Mouse (Mus musculus): ENCODE measurements around the gene Oas1h.
A peak's percentile ranks its signal among the peaks of the same experiment; 100 is the strongest.
"Not testable (repeated sequence)": the region's sequence is repeated elsewhere in the genome, so short reads cannot be mapped to it uniquely, and the experiment has no call there.

Gene Oas1h

DNA sequence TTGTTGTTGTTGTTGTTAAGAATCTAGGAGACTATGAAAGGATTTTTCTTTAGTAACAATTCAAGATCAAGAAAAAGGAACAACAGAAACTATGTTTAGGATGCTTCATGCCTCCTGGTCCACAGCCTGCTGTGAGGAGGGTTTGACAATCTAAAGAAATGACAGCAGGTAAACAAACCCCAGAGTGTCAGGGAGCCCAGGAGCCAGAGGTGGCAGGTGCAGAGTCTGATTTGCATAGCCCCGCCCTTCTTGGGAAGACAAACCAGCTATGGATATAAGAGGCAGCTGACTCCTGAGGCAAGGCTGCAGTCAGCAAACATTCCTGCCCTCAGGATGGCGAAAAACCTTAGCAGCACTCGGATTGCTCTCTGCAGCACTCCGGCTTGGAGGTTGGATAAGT is at the start of gene Oas1h:
TSS of gene Oas1h (plus strand) at position 301 of the 400 bp plus-strand sequence.
- DNase-seq, result no peak

DNA sequence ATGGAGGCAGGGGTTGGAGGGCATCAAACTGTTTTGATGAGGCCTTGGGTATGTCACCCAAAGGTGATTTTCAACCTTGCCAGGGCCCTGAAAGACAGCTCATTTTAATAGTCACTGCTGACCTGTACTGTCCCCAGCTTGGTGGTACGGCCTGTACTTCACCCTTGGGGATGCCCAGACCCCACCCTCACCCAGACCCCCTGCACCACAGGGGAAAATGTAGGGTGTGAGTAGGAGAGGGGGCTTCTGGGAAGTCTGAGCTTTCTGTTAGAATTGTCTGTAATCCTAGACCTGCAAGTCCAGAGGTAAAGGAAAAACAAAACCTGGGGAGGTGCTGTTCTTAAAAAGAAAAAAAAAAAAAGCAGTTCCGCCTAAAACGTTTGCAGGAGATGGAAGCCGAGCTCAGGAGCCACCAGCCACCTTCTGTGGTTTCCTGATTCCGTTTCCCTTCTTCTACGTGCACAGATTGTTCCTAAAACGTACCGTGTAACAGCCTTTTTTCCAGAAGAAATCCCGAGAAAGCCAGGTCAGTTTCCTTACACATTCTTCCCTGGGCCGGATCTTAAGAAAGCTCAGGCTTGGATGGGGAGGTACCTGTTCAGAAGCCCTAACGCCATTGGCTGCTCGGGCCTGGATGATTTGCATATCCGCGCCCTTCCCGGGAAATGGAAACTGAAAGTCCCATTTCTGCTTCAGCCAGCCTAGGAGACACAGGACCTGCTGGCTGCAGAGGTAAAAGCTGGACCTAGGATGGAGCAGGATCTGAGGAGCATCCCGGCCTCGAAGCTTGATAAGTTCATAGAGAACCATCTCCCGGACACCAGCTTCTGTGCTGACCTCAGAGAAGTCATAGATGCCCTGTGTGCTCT is 49.0 kb upstream of the Oas1h start, which contains the start of gene Oas1c:
TSS of gene Oas1c (minus strand) at position 564 of the 869 bp plus-strand sequence.
- DNase-seq, result peak; percentile 67

DNA sequence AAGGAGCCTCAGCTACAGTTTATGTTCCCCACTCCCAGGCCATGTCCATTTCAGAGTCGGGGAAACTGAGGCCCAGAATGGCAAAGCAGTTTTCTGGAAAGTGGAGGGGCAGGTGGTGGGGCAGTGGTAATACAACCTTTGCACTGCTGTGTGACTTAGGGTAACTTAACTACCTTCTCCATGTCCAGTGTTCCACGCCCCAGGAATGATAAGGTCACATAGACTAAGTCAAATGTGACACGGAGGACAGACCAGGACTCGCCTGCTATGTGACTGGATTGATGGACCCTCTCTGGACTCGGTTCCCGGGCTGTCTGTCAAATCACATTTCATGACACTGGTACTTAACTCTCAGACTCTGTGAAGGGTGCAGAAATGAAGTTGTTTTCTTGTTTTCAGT is 48.2 kb upstream of the Oas1h start:
- no peak for DNase-seq

DNA sequence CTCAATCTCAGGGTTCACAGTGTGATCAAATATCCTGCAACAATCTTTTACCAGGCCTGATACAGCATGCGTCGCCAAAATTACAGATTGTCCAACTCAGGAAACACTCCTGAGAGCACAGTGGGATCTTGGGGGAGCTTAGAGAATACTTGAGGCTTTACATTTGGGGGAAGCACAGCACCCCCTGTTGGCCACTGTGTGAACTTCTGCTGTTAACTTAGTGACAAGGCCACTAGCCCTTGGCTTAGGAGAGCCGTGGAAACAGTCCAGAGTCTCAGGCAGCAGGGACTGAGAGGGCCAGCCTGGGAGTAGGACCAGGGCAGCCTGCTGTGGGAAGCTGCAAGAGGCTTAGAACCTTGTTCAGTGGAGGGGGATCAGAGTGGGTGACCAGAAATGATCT is 45.3 kb upstream of the Oas1h start:
- DNase-seq, result no peak

DNA sequence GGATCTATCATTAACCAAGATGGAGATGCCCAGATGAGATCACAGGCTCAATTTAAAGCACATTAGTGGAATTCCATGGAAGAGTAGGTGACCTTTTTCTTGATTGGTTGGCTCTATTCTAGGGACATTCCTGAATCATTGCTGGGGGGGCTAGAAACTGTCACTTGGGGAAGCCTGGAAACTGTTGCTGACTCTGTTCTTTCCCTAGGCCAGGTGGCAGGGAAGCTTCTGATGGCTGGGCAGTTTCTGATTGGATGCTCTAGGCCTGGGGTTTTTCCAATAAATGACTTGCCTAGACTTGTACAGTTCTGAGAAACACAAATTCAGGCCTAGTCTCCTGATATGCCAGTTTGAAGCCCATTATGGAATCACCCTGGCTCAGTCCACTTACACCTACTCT is 42.2 kb upstream of the Oas1h start:
- DNase-seq, result no peak

DNA sequence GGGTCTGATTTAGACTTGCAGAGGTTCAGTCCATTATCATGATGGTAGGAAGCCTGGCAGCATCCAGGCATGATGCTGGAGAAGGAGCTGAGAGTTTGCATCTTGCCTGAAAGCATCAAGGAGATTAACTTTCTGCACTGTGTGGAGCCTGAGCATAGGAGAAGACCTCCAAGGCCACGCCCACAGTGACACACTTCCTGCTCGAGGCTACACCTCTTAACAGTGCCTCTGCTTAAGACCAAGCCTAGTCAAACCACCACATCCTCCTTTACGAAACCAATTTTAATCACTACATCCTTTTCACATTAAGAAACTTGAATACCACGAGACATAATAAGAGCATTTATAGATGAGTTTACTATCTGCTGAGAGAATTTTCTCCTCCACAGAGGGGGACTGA is 30.2 kb upstream of the Oas1h start:
- DNase-seq, result no peak

DNA sequence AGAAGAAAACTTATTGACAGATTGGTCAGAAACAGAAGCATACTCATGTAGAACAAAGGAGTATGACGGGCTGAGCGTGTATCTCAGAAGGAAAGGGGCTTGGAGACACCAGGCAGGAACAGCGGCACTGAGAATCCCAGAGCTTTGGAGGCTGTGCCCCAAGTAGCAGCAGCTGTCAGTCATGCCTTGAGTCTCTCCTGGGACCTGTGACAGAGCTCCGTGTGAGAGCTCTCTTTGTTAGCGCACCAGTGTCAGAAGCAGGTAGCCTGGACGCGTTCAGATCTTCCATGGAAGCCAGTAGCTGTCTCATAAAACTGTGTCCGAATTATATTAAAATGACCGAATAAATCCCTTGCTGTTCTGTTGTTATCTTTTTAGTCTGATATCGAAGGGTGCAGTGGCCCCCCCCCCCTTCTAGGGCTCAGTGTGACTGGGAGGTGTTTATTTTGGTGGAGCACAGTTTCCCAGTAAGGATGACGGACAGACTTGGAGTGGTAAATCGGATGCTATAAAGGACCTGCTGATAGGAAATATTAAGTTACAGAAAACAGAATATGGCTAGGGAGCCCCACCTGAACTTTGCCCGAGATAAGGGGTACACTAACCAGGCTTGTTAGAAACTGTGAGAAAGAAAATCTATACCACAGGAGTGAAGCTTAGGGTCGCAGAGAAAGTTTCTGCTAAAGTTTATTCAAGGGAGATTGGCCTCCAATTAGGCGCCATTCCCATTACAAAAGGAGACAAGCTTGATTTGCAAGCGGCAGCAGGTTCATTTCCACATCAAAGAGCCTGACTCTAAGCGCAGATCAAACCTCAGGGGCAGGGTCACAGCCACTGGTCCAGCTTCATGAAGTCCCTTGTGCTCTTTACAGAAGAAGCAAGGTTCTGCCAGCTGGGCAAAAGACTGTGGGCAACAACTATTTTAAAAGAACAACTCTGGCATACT is 27.6 kb upstream of the Oas1h start:
- DNase-seq, result no peak

DNA sequence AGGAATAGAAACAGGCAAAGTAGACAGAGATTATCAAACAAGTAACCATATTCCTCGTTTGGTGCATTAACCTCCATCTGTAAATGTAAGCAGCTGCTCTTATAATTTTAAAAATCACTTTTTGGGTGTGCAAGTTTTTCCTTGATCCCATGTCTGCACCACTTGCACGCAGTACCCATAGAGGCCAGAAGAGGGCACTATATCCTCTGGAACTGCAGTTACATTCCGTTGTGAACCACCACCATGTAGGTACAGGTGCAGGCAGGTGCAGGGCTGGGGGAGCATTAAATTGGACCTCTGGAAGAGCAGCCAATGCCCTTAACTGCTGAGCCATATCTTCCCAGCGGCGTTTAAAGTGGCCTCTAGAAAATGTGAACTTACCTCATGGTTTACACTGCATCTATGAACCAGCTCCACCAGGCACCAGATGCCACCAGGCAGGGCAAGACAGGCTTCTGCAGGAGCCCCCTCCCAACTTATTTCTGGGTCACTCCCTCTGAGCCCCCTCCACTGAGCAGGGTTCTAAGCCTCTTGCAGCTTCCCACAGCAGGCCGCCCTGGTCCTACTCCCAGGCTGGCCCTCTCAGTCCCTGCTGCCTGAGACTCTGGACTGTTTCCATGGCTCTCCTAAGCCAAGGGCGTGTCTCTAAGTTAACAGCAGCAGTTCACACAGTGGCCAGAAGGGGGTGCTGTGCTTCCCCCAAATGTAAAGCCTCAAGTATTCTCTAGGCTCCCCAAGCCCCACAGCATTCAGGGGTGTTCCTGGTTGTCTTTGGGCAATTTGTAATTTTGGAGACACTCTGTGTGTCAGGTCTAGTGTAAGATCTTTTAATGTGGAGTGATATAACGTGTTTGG is 24.3 kb upstream of the Oas1h start:
- DNase-seq, result peak; percentile 64

DNA sequence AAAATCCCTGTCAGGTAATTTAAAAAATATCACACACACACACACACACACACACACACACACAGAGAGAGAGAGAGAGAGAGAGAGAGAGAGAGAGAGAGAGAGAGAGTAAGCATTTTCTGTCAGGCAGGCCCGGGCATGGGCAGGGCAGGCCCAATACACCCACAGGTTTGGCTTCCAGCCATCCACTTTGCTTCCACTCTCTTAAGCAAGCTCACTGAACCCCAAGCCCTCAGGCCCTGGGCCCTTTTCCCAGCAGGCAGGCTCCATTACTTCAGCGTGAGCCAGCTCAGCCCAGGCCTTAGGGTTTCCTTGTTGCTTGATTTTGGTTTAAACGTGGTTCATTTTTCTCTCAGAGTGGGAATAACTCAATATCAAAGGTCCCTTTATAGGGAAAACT is 16.5 kb upstream of the Oas1h start:
- DNase-seq, result peak; percentile 16

DNA sequence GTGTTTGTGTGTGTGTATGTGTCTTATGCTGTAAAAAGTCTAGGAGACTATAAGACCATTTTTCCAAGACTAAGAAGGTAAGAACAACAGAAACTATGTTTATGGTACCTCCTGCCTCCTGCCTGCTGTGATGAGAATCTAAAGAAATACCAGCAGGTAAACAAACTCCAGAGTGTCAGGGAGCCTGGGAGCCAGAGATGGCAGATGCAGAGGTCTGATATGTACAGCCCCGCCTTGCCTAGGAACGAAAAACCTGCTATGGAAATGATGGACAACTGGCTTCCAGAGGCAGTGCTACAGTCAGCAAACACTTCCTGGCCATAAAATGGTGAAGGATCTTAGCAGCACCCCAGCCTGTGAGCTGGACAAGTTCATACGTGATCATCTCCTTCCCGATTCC is 14.2 kb upstream of the Oas1h start, which contains the start of gene Oas1f:
TSS of gene Oas1f (plus strand) at position 301 of the 400 bp plus-strand sequence.
- no peak for DNase-seq

DNA sequence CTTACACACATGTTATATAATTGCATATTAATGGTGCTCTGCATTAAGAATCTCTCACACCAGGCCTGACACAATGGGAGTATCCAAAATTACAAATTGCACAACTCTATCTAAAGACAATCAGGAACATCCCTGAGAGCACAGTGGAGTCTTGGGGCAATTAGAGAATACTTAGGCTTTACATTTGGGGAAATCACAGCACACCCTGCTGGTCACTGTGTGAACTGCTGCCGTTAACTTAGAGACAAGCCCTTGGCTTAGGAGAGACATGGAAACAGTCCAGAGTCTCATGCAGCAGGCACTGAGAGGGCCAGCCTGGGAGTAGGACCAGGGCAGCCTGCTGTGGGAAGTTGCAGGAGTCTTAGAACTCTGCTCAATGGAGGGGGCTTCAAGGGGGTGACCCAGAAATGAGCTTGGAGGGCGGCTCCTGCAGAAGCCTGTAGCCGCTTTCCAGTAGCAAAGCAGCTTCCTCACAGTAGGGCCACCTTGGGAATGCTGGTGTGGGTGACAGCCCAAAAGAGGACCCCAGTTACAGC is 11.6 kb upstream of the Oas1h start:
- DNase-seq, result peak; percentile 18

DNA sequence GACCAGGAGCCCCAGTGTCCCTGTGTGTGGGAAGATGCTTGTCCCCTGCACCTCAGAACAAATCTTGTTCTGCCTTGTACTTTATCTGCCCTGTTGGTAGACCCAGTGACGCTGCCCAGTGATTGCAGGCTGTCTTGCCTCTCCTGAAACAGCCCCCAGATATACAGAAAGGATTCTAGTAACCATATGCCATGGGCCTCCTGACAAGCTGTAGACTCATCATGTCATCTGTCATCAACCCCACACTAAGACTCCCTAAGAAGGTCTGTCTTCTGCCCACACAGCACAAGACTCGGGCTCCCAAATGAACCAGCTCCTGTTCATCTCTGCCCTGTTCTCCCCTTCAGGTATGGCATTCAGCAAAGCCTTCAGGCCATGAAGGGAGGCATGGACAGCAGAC is 2.0 kb upstream of the Oas1h start:
- peak; percentile 25 for DNase-seq

DNA sequence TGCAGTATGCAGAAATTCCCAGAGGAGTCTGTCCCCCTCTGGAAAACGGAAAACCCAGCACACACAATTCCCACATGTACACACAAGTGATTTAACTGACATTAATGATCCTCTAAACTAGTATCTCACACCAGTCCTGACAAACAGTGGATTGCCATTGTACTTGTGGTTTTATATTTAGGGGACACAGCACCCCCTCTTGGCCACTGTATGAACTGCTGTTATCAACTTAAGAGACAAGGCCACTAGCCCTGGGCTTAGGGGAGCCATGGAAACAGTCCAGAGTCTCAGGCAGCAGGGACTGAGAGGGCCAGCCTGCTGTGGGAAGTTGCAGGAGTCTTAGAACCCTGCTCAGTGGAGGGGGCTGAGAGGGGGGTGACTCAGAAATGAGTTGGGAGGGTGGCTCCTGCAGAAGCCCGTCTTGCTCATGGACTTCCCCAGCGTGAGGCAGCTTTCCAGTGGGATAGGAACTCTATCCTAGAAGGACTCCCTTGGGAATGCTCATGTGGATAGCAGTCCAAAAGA is 4.2 kb downstream of the Oas1h start:
- DNase-seq, result no peak

DNA sequence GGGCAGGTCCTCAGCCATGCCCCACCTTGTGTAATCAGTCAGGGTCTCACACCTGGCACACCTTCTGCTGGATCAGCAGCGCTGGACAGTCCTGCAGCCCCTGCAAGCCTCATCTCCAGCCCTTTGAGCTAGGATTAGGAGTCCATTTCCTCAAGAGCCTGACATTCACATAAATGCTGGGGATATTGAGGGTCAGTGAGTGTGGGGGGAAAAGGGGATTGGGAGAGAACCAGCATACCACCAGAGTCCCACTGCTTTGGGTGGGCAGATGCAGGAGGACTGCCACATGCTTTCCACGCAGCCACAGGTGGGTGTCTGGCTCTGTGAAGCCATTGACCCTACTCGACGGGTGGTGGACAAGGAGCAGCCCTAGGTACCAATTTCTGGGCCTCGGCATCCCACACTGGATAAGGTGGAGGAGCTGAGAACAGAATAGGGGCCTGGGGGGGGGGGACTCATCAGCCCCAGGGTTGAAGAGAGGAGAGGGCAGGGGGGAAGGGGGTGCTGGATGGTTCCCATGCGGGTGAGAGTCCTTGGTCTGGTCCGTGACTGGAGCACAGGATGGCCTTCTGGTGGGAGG is 8.3 kb downstream of the Oas1h start:
- DNase-seq, result no peak

DNA sequence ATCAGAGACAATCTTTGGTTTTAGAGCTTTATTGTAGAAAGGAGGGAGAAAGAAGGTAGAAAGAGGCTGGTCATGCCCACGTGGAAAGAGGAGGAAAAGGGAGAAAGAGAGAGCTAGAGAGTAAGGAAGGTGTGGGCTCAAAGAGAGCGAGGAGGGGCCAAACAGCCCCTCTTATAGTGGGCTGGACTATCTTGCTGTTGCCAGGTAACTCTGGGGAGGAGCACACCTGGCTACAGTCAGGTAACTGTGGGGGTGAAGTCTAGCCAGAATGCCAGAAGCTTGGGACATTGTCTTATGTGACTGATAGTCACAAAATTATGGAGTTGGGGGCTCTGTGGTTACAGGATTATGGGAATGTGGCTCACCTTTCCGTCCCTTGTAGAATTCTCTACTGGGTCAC is 8.9 kb downstream of the Oas1h start:
- DNase-seq, result no peak

DNA sequence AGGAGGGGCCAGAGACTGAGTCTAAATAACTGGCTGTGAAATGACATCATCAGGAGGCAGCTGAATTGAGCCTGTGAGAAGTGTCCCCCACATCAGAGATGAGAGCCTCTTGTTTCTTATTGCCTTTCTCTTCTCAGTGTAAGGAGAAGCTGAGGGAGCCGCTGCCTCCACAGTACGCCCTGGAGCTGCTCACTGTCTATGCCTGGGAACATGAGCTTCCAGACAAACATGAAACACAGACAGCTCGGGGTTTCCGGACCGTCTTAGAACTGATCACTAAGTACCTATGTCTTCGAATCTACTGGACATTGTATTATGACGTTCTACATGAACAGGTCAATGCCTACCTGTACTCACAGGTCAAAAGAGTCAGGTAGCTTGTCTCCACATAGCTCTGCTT is 9.6 kb downstream of the Oas1h start:
- DNase-seq, result no peak

DNA sequence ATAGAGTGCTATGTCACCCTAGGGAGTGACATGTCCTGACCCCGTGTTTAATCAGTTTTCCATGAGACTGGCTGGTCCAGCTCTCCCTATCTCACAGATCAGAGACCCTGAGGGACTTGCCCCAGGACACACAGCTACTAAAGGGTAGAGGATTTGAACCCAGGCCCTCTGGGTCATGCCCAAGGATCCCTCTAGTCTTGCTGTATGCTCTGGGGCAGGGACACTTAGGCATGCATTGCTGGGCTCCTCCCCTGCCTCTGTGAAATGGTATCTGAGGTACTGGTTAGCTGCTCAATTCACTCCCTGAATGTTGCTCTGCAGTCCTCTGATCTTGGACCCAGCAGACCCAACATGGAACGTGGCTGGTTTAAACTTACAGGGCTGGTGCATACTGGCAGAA is 10.2 kb downstream of the Oas1h start:
- no peak for DNase-seq

DNA sequence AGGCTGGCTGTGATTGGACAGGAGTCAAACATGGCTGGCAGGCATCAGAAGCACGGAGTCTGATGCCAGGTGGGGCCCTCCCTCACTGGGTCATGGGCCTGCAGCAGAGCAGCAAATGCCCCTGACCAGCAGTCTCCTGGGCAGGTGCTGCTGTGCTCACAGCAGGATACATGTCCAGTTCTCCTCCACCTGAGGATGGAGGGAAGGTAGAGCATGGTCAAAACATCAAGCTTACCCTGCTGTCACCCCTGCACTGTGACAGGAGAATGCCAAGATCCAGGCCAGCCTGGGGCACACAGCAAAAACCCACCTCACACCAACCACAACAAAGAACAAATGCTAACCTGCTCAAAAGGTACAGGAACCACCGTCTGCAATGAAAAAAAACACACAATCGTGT is 15.6 kb downstream of the Oas1h start:
- DNase-seq, result not testable (repeated sequence)

DNA sequence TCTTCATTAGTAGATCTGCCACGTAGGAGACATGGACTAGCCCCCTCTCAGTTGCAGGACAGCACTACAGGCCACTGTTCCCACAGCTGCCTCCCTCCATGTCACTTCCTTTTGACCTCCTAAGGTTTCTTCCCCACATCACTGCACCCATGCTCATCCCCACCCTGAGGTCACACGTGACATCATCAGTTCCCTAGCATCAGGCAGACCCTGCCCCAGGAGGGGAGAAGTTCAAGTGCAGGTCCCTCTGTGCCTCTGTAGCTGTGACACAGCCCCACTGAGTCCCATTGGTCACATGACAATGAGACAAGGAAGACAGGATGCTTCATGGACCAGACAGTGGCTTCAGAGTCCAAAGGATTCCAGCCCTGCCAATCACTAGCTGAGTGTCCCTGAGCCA is 16.2 kb downstream of the Oas1h start:
- not testable (repeated sequence) for DNase-seq

DNA sequence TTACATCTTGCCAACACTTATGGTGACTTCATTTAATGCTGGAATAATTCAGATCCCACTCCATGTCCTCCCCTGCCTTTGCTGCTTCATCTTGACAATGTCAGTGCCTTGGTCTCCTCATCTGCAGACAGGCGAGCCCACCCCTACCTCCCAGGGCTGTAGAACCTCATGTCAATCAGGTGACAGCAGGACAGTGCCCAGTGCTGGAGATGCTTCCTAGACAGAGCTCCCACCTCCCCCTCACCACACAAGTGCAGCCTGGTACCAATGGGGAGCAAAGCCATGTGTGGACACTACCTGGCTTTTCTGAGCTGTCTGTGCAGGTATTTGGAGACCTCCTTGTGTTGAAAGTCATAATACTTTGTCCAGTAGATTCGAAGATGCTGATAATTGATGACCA is 17.6 kb downstream of the Oas1h start:
- not testable (repeated sequence) for DNase-seq

DNA sequence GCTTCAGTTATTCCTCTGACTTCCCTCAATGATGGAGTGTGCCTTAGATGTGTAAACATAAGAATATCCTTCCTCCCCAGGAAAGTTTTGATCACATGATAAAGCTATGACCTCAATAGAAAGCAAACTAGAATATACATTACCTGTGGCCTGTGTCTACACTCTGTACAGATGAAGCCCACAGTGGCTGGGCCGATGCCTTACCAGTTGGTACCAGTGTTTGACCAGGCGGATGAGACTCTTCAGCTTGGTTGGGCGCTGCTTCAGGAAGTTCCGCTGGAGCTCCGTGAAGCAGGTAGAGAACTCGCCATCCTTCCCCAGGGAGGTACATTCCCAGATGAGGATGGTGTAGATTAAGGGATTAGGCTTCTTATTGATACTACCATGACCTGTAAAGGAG is 20.5 kb downstream of the Oas1h start:
- not testable (repeated sequence) for DNase-seq

DNA sequence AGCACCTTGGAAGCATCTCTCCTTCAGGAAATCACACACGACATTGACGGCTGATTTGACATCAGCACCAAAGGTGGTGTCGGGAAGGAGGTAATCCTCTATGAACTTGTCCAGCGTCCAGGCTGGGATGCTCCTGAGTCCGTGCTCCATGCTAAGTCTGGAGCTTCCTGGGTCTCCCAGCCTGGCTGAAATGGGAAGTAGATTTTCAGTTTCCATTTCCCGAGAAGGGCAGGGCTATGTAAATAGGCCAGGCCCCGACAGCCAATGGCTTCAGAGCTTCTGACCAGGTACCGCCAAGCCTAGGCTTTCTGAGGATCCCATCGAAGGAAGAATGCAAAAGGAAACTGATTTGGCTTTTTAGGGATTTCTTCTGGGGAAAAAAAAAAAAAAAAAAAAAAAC is 26.2 kb downstream of the Oas1h start, which contains the start of gene Oas1g:
TSS of gene Oas1g (minus strand) at position 201 of the 400 bp plus-strand sequence.
- DNase-seq, result not testable (repeated sequence)

All from right cerebral cortex, postnatal 14 days (tissue).